Mouse (Mus musculus) lung, adult 2 months (tissue): ENCODE data around the gene Clpb.

Experiments used
- CTCF ChIP-seq: fragments of 200-500 bp; IDR thresholded peaks from 2 replicates; pipeline ENCODE4 v1.5.1; 2011; ENCODE audit warnings: mild to moderate bottlenecking, low read length, control low read depth; ENCODE audit not compliant: insufficient read depth
- POLR2A ChIP-seq: fragments of 200-500 bp; IDR thresholded peaks from 2 replicates; pipeline ENCODE4 v1.6.1; 2011; ENCODE audit warnings: low read depth, mild to moderate bottlenecking, control low read depth, low read length, borderline replicate concordance; ENCODE audit errors: extremely low read depth

- peak; percentile 42; the same call in 1 of the 2 replicates for TF ChIP-seq CTCF
- TF ChIP-seq POLR2A = peak; percentile 34; the same call in 1 of the 2 replicates
These were observed at the start of gene Clpb for GRCm38 (mm10) chr7:101663514-101664159.
